Mouse (Mus musculus): ENCODE results near the gene Klk1b3.

DNA sequence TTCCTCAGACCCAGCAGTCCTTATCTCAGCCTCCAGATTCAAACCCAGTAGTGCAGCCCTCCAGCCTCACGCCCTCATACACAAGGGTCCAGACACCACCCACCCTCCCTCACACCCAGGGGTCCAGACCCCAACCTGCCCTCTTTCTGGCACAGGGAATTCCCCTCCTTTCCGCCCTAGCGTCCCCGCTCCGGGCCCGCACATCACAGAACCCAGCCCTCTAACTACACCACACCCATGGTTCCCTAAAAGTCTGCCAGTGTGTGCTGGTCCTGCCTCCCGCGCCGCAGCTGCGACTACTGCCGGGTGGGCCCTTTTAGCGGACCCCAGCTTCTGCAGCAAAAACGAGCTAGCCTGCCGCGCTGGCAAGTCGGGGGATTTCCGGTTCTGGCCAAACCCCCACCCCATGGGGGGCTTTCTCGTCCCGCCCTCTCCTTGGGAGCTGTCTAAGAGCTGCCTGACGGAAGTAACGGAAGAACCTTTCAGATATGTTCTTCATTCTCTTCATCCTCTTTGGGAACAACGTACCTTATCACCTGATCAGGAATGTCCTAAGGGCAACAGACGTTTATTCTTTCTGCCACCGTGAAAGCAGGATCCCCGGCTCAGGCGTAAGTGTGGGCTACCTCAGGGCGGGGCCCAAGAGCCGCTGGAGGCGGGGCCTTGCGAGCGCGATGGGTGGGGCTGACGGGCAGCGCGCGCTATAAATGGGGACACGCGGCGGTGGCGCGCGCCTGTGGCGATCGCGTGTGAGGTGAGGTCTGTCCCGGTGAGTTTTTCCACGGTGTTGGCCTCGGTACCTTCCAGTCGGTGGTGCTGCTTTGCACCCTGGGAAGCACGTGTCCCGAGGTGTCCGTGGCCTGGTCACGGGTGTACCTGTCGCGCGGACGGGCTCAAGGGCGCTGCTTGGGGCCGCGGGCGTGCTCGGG lies 48.3 kb downstream of the Klk1b3 start, which contains the start of the genes 1700028J19Rik and 2410002F23Rik:
- TF ChIP-seq EP300 (IDR thresholded peaks at IDR 0.05; ENCODE audit: low read depth) = peak; percentile 87
- 0 out of 2 replicates have a peak, but pooled peaks have one; percentile 2 for TF ChIP-seq CTCF (IDR thresholded peaks at IDR 0.05; ENCODE audit: low read depth)

Data from liver, postnatal 0 days (tissue).